Mouse (Mus musculus): ENCODE measurements around the gene 1700025G04Rik.

GRCm38 (mm10) chr1:151881253-151881652, 208.7 kb downstream of the 1700025G04Rik start:
- TF ChIP-seq CTCF (IDR thresholded peaks at IDR 0.05; ENCODE audit: borderline replicate concordance, control insufficient read depth, extremely low read depth, insufficient read depth, low read length, poor library complexity) (no peak), POLR2A (IDR thresholded peaks at IDR 0.05; ENCODE audit: control insufficient read depth, extremely low read depth, insufficient read depth, low read length, poor library complexity) (no peak)

Measured in thymus, adult 2 months (tissue).